Mouse (Mus musculus): ENCODE results near the gene Selenof.

DNA sequence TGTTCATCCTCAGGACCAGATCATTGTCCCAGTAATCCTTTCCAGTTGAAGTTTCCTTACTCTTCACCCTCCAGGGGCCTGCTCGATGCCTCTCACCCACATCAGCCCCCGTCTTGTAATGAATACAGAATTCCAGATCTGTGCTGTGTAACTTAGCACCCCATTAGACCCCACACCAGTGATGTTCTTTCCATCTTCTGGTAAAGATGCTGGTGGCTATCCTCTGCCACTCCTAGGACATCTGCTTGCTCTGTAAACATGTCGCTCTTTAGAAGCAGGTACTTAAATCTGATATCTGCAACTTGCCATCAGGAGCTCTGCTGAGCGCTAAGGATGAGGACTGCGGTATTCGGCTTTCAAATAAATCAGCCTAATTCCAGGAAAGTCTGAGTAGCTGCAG lies 44.2 kb downstream of the Selenof start:
- TF ChIP-seq CTCF (IDR thresholded peaks at IDR 0.05; ENCODE audit: low read depth, low read length), result no peak
- no peak for TF ChIP-seq GATA1 (IDR thresholded peaks at IDR 0.05; ENCODE audit: borderline replicate concordance, low read length)
- TF ChIP-seq POLR2AphosphoS5 (IDR thresholded peaks at IDR 0.05; ENCODE audit: insufficient replicate concordance, low read depth, low read length), result no peak
- TF ChIP-seq TAL1 (conservative IDR thresholded peaks at IDR 0.05; ENCODE audit: low read depth, low read length), result no peak
- TF ChIP-seq GATA2 (IDR thresholded peaks at IDR 0.05; ENCODE audit: borderline replicate concordance, low read depth, low read length), result no peak
